Mouse (Mus musculus) cerebellum, adult 2 months (tissue): ENCODE results near the gene Klb.

Experiments
- CTCF ChIP-seq: fragments of 200-500 bp; IDR thresholded peaks from 2 replicates; pipeline ENCODE4 v1.5.1; 2011; ENCODE audit warnings: low read depth, mild to moderate bottlenecking, control low read depth, low read length, moderate library complexity, borderline replicate concordance; ENCODE audit not compliant: insufficient read depth
- POLR2A ChIP-seq: fragments of 200-500 bp; IDR thresholded peaks from 2 replicates; pipeline ENCODE4 v1.6.1; 2011; ENCODE audit warnings: low read length, control low read depth, borderline replicate concordance; ENCODE audit not compliant: insufficient read depth

DNA sequence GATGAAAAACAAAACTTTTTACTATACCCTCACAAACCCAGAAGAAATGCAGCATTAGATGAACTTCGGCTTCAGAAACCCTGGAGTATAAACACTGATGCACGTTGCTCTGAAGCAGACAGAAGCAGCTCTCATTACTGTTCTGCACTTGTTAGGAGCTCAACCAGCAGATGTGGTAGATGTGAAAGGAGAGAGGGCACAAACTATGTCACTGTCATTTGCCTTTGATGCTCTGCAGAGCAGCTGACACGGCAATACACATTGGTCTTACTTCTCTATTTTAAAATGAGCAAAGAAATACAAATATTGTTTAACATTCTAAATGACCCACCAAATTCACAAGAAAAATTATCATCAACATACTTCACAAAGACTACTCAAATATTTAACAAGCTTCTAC, 18.1 kb upstream of the Klb start:
- TF ChIP-seq CTCF (no peak), POLR2A (no peak)
